Mouse (Mus musculus) CH12.LX (cell line): Measurements from ENCODE around the gene Ace3. TPM values are rescaled to one million over a fixed set of nuclear protein-coding genes. Genes with fewer than 3 reads are reported as not detected.

Experiments
- DNase-seq: peaks from one replicate; pipeline ENCODE4 v3.0.0-alpha.2; 2013; ENCODE audit errors: extremely low read depth
- H3K27ac ChIP-seq: 2 replicates; pipeline ENCODE4 v1.5.1; 2012; ENCODE audit warnings: low read depth, mild to moderate bottlenecking, control low read depth, moderate library complexity; ENCODE audit not compliant: insufficient read depth
- H3K27me3 ChIP-seq: replicated peaks from 2 replicates; pipeline ENCODE3; 2012; ENCODE audit warnings: inconsistent platforms
- H3K36me3 ChIP-seq, 2 experiments: replicated peaks in 1 of 2; 2 replicates each; pipeline versions ENCODE3 to v1.6.1; 2012; ENCODE audit warnings: inconsistent platforms in 1 of 2, low read length in 1 of 2, mild to moderate bottlenecking in 1 of 2, mixed read lengths in 1 of 2, moderate library complexity in 1 of 2; ENCODE audit not compliant: control insufficient read depth in 1 of 2, insufficient read depth in 1 of 2
- H3K4me1 ChIP-seq, 2 experiments: 2 replicates each; pipeline ENCODE4 v1.6.1; 2012; ENCODE audit warnings: inconsistent platforms in 1 of 2, moderate library complexity in 1 of 2; ENCODE audit not compliant: insufficient read depth in 2 of 2, control insufficient read depth in 1 of 2
- H3K4me2 ChIP-seq: 2 replicates; pipeline ENCODE4 v1.6.1; 2012; ENCODE audit warnings: low read depth, mild to moderate bottlenecking, control low read depth; ENCODE audit not compliant: poor library complexity, insufficient read depth, severe bottlenecking
- H3K4me3 ChIP-seq, 3 experiments: fragments of 150-350 bp in 1 of 3; sonication (generic) in 1 of 3; replicated peaks in 1 of 3; 2 replicates each; pipeline versions ENCODE3 to v1.5.1; 2011 to 2012; ENCODE audit warnings: low read depth in 2 of 3, low read length in 2 of 3, mild to moderate bottlenecking in 2 of 3, moderate library complexity in 2 of 3, control low read depth in 1 of 3, improper control_type of control experiment in 1 of 3, inconsistent platforms in 1 of 3, mixed read lengths in 1 of 3; ENCODE audit not compliant: poor library complexity in 1 of 3
- H3K79me2 ChIP-seq: replicated peaks from 2 replicates; pipeline ENCODE4 v1.6.1; 2012; ENCODE audit warnings: mild to moderate bottlenecking, moderate library complexity; ENCODE audit not compliant: control insufficient read depth, poor library complexity, insufficient read depth, severe bottlenecking; ENCODE audit errors: extremely low read depth
- H3K9ac ChIP-seq: 2 replicates; pipeline ENCODE4 v1.6.1; 2012; ENCODE audit warnings: low read depth, mild to moderate bottlenecking, control low read depth, moderate library complexity; ENCODE audit not compliant: insufficient read depth
- H3K9me3 ChIP-seq: replicated peaks from 2 replicates; pipeline ENCODE3; 2012; ENCODE audit warnings: low read length, inconsistent platforms, mixed read lengths
- HCFC1 ChIP-seq: IDR thresholded peaks from 2 replicates; pipeline ENCODE4 v1.6.1; 2012; ENCODE audit warnings: low read depth, mild to moderate bottlenecking, inconsistent platforms, low read length, improper control_type of control experiment
- KAT2A ChIP-seq: IDR thresholded peaks from 2 replicates; pipeline ENCODE4 v1.6.1; 2012; ENCODE audit warnings: low read length, improper control_type of control experiment, inconsistent platforms; ENCODE audit not compliant: insufficient replicate concordance
- MEF2A ChIP-seq: IDR thresholded peaks from 2 replicates; pipeline ENCODE4 v1.6.1; 2014; ENCODE audit warnings: low read depth, mild to moderate bottlenecking, inconsistent platforms, low read length, improper control_type of control experiment, borderline replicate concordance
- NELFE ChIP-seq: IDR thresholded peaks from 2 replicates; pipeline ENCODE4 v1.6.1; 2011; ENCODE audit warnings: low read depth, low read length, improper control_type of control experiment
- RAD21 ChIP-seq: IDR thresholded peaks from 2 replicates; pipeline ENCODE4 v1.6.1; 2011; ENCODE audit warnings: low read depth, mild to moderate bottlenecking, low read length, improper control_type of control experiment, moderate library complexity
- SIN3A ChIP-seq: IDR thresholded peaks from 2 replicates; pipeline ENCODE4 v1.6.1; 2012; ENCODE audit warnings: low read length, improper control_type of control experiment, inconsistent platforms
- USF1 ChIP-seq: IDR thresholded peaks from 2 replicates; pipeline ENCODE4 v1.6.1; 2014; ENCODE audit warnings: low read depth, mild to moderate bottlenecking, inconsistent platforms, low read length, improper control_type of control experiment
- ZC3H11A ChIP-seq: IDR thresholded peaks from 2 replicates; pipeline ENCODE4 v1.6.1; 2012; ENCODE audit warnings: low read depth, mild to moderate bottlenecking, inconsistent platforms, low read length, improper control_type of control experiment
- dilution Hi-C: fragments of 300-500 bp; cut with MboI; formaldehyde crosslinking; loops from 2 replicates; pipeline ENCODE4 v1.14.3; 2020; ENCODE audit warnings: low sequenced_read_pairs; ENCODE audit not compliant: extremely low pct_unique_long_range_greater_than_20kb, extremely low pct_ligation_motif_present
- in situ Hi-C: fragments of 300-500 bp; cut with MboI; formaldehyde crosslinking; loops from 3 replicates; pipeline ENCODE4 v1.14.3; 2019; ENCODE audit warnings: low sequenced_read_pairs, low pct_ligation_motif_present, low pct_unique_long_range_greater_than_20kb, mixed read lengths
- polyA plus RNA-seq: library from polyadenylated mRNA; unstranded; fragments of >175 nt; gene quantifications from 2 replicates; pipeline ENCODE4 v1.2.1, GENCODE M21; 2012; ENCODE audit warnings: low read depth; ENCODE audit not compliant: insufficient read length
- total RNA-seq, 2 experiments: library from RNA; depleted of rRNA; stranded (reverse); fragments of 300-350 nt in 1 of 2; fragments of >200 nt in 1 of 2; gene quantifications; 2 replicates each; pipeline ENCODE4 v1.2.3; 2012 to 2014

Ace3 gene
- total and polyA plus RNA-seq, 3 experiments, result not detected

GRCm38 (mm10) chr11:105975050-105975449 is 19.4 kb upstream of the Ace3 start:
- TF ChIP-seq USF1 (peak; percentile 29), HCFC1 (no peak), MEF2A (no peak)
- Histone ChIP-seq H3K27ac (no peak overlapping the region), H3K4me1 (no peaks in the 10 kb centered on the region), H3K4me2 (no peak overlapping the region), H3K9me3 (no peaks in the 10 kb centered on the region), H3K27me3 (peaks cover 97% of the 10 kb centered on the region), H3K9ac (no peak overlapping the region), H3K36me3 (no peaks in the 10 kb centered on the region), H3K4me3 (no peak overlapping the region), H3K79me2 (no peaks in the 10 kb centered on the region)
- DNase-seq, result no peak
- dilution Hi-C loops, result no loop called here
- in situ Hi-C loops, result no loop called here

- in situ Hi-C loops (no loop called here), dilution Hi-C loops (no loop called here)
- peaks cover 96% of the 10 kb centered on the region for H3K27me3 ChIP-seq
- H3K36me3 ChIP-seq, result no peaks in the 10 kb centered on the region
- H3K9me3 ChIP-seq, result no peaks in the 10 kb centered on the region
- no peak overlapping the region for H3K9ac ChIP-seq
- TF ChIP-seq RAD21 (no peak), SIN3A (no peak), ZC3H11A (no peak), NELFE (no peak)
- no peak for DNase-seq
- H3K4me2 ChIP-seq, result no peak overlapping the region
- H3K4me3 ChIP-seq, result no peak overlapping the region
- H3K27ac ChIP-seq, result no peak overlapping the region
- H3K4me1 ChIP-seq, result no peaks in the 10 kb centered on the region
- no peaks in the 10 kb centered on the region for H3K79me2 ChIP-seq
These were observed 18.8 kb upstream of the Ace3 start for GRCm38 (mm10) chr11:105975636-105976035.

GRCm38 (mm10) chr11:105978232-105978631 is 16.2 kb upstream of the Ace3 start:
- Histone ChIP-seq H3K27me3 (peaks cover 94% of the 10 kb centered on the region), H3K36me3 (no peaks in the 10 kb centered on the region)
- dilution Hi-C loops (no loop called here), in situ Hi-C loops (no loop called here)
- TF ChIP-seq KAT2A, result no peak
- TF ChIP-seq, all 38 proteins: peak for 0
- Histone ChIP-seq H3K9me3 (no peaks in the 10 kb centered on the region), H3K27ac (no peak overlapping the region), H3K79me2 (no peaks in the 10 kb centered on the region), H3K4me1 (no peaks in the 10 kb centered on the region), H3K4me2 (no peak overlapping the region), H3K4me3 (no peak overlapping the region), H3K9ac (no peak overlapping the region)
- DNase-seq, result no peak
